Mouse (Mus musculus) urinary bladder, adult 18-20 months (tissue): Measurements from ENCODE around the gene Plppr2.

Experiments
- DNase-seq, 2 experiments: peaks; one replicate each; pipeline ENCODE4 v3.0.0; 2022; ENCODE audit warnings: low spot score in 2 of 2, mixed read lengths in 2 of 2

Plppr2 gene

GRCm38 (mm10) chr9:21961366-21961980, 24.6 kb downstream of the Plppr2 start:
- no peak for DNase-seq

- DNase-seq: peak in 1 of 2 experiments; percentile 23
Observed at GRCm38 (mm10) chr9:21962010-21962409, 25.2 kb downstream of the Plppr2 start.

GRCm38 (mm10) chr9:21962416-21963059, 25.7 kb downstream of the Plppr2 start:
- DNase-seq: peak; percentile 27 to 38

GRCm38 (mm10) chr9:21963417-21963816, 26.6 kb downstream of the Plppr2 start, which contains the start of gene Epor:
TSS of gene Epor (minus strand) at chr9:21963506.
- no peak for DNase-seq

GRCm38 (mm10) chr9:21968883-21969282, 32.0 kb downstream of the Plppr2 start:
- no peak for DNase-seq

GRCm38 (mm10) chr9:21969304-21969703, 32.5 kb downstream of the Plppr2 start:
- no peak for DNase-seq

GRCm38 (mm10) chr9:21976626-21977175, 39.9 kb downstream of the Plppr2 start:
- no peak for DNase-seq

GRCm38 (mm10) chr9:21977331-21977730, 40.5 kb downstream of the Plppr2 start:
- DNase-seq: no peak

GRCm38 (mm10) chr9:21977972-21978371, 41.1 kb downstream of the Plppr2 start:
- no peak for DNase-seq

- no peak for DNase-seq
Observed at GRCm38 (mm10) chr9:21978398-21979128, 41.7 kb downstream of the Plppr2 start.

GRCm38 (mm10) chr9:21983911-21984310, 47.1 kb downstream of the Plppr2 start:
- no peak for DNase-seq

- DNase-seq: no peak
Observed at GRCm38 (mm10) chr9:21987592-21988342, 50.9 kb downstream of the Plppr2 start.

- DNase-seq: peak; percentile 13 to 51
Observed at GRCm38 (mm10) chr9:21988421-21989101, 51.7 kb downstream of the Plppr2 start.

GRCm38 (mm10) chr9:21989230-21990110, 52.6 kb downstream of the Plppr2 start, which contains the start of gene Rgl3:
TSS of gene Rgl3 (minus strand) at chr9:21989446.
- peak; percentile 61 to 76 for DNase-seq

- DNase-seq: no peak
Observed at GRCm38 (mm10) chr9:21992227-21992626, 55.4 kb downstream of the Plppr2 start.

GRCm38 (mm10) chr9:21996178-21996867, 59.5 kb downstream of the Plppr2 start:
- DNase-seq: no peak
